Mouse (Mus musculus): ENCODE data around the gene Olfr547. TPM values are rescaled to one million over a fixed set of nuclear protein-coding genes. Genes with fewer than 3 reads are reported as not detected.

The Olfr547 gene
- total and polyA plus RNA-seq, 3 experiments: not detected

- TF ChIP-seq BHLHE40 (IDR thresholded peaks at IDR 0.05; ENCODE audit: low read depth, low read length) (0 out of 2 replicates have a peak, but pooled peaks have one; percentile 7), TCF12 (IDR thresholded peaks at IDR 0.05; ENCODE audit: low read depth, low read length) (0 out of 2 replicates have a peak, but pooled peaks have one; percentile 10), POLR2AphosphoS2 (IDR thresholded peaks at IDR 0.05; ENCODE audit: low read depth, low read length) (no peak), CHD1 (IDR thresholded peaks at IDR 0.05; ENCODE audit: low read depth, low read length) (no peak), SMC3 (IDR thresholded peaks at IDR 0.05; ENCODE audit: low read depth, low read length) (no peak), MAX (IDR thresholded peaks at IDR 0.05; ENCODE audit: low read length) (no peak)
- H3K9ac ChIP-seq (ENCODE audit: insufficient read depth, low read depth): no peak overlapping the region
- DNase-seq (ENCODE audit: extremely low read depth): no peak
- H3K27ac ChIP-seq (ENCODE audit: insufficient read depth, low read depth): no peak overlapping the region
- H3K4me3 ChIP-seq (replicated peaks in 1 of 3; ENCODE audit: low read depth in 2 of 3, low read length in 2 of 3, poor library complexity in 1 of 3): no peak overlapping the region
- no peaks in the 10 kb centered on the region for H3K36me3 ChIP-seq (replicated peaks in 1 of 2; ENCODE audit: control insufficient read depth in 1 of 2, insufficient read depth in 1 of 2, low read length in 1 of 2)
- in situ Hi-C loops (cut with MboI; ENCODE audit: low pct_ligation_motif_present, low pct_unique_long_range_greater_than_20kb, low sequenced_read_pairs) (loop anchor here (25.0 kb wide), 1 partner anchor 246 kb away; the partner anchor contains the start of genes Olfr560, Olfr561 and Olfr78), dilution Hi-C loops (cut with MboI; ENCODE audit: extremely low pct_ligation_motif_present, extremely low pct_unique_long_range_greater_than_20kb, low sequenced_read_pairs) (no loop called here)
- no peak overlapping the region for H3K4me2 ChIP-seq (ENCODE audit: insufficient read depth, low read depth, poor library complexity, severe bottlenecking)
- no peaks in the 10 kb centered on the region for H3K9me3 ChIP-seq (replicated peaks; ENCODE audit: low read length)
- no peaks in the 10 kb centered on the region for H3K79me2 ChIP-seq (replicated peaks; ENCODE audit: control insufficient read depth, extremely low read depth, insufficient read depth, poor library complexity, severe bottlenecking)
- H3K4me1 ChIP-seq (ENCODE audit: control insufficient read depth in 1 of 2, insufficient read depth in 2 of 2): peaks cover 5 to 24% of the 10 kb centered on the region in 2 experiments
- H3K27me3 ChIP-seq (replicated peaks): peaks cover 2% of the 10 kb centered on the region
Observed at GRCm38 (mm10) chr7:102516261-102517050, 18.1 kb upstream of the Olfr547 start.

DNA sequence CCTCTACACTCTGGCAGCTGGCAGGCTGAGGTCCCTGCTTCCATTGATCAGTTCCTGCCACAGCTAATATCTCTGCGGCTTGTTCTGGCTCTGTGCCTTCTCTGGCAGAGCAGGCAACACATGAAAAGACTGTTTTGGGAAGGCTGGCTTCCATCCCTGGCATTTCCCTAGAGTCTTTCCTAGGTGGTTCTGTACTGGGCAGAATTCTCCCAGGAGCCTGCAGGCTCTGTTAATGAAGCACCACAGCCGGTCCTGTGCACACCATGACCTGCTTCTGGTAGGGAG, 17.6 kb upstream of the Olfr547 start:
- Histone ChIP-seq H3K9me3 (replicated peaks; ENCODE audit: low read length) (no peaks in the 10 kb centered on the region), H3K27me3 (replicated peaks) (peaks cover 2% of the 10 kb centered on the region), H3K27ac (ENCODE audit: insufficient read depth, low read depth) (no peak overlapping the region), H3K9ac (ENCODE audit: insufficient read depth, low read depth) (no peak overlapping the region), H3K36me3 (replicated peaks in 1 of 2; ENCODE audit: control insufficient read depth in 1 of 2, insufficient read depth in 1 of 2, low read length in 1 of 2) (no peaks in the 10 kb centered on the region), H3K4me1 (ENCODE audit: control insufficient read depth in 1 of 2, insufficient read depth in 2 of 2) (peaks cover 5 to 24% of the 10 kb centered on the region in 2 experiments), H3K4me2 (ENCODE audit: insufficient read depth, low read depth, poor library complexity, severe bottlenecking) (no peak overlapping the region), H3K4me3 (replicated peaks in 1 of 3; ENCODE audit: low read depth in 2 of 3, low read length in 2 of 3, poor library complexity in 1 of 3) (no peak overlapping the region), H3K79me2 (replicated peaks; ENCODE audit: control insufficient read depth, extremely low read depth, insufficient read depth, poor library complexity, severe bottlenecking) (no peaks in the 10 kb centered on the region)
- in situ Hi-C loops (cut with MboI; ENCODE audit: low pct_ligation_motif_present, low pct_unique_long_range_greater_than_20kb, low sequenced_read_pairs) (loop anchor here (25.0 kb wide), 1 partner anchor 245 kb away; the partner anchor contains the start of genes Olfr560, Olfr561 and Olfr78), dilution Hi-C loops (cut with MboI; ENCODE audit: extremely low pct_ligation_motif_present, extremely low pct_unique_long_range_greater_than_20kb, low sequenced_read_pairs) (no loop called here)
- TF ChIP-seq ETS1 (conservative IDR thresholded peaks at IDR 0.05; ENCODE audit: low read depth, low read length) (no peak), JUN (IDR thresholded peaks at IDR 0.05; ENCODE audit: insufficient read depth, low read depth, low read length) (no peak), JUND (conservative IDR thresholded peaks at IDR 0.05; ENCODE audit: low read depth, low read length) (no peak), NELFE (IDR thresholded peaks at IDR 0.05; ENCODE audit: low read depth, low read length) (no peak), RAD21 (IDR thresholded peaks at IDR 0.05; ENCODE audit: low read depth, low read length) (no peak), GABPA (IDR thresholded peaks at IDR 0.05; ENCODE audit: insufficient replicate concordance, low read depth, low read length) (no peak), MAFK (IDR thresholded peaks at IDR 0.05; ENCODE audit: insufficient replicate concordance, low read length) (no peak), KAT2A (IDR thresholded peaks at IDR 0.05; ENCODE audit: insufficient replicate concordance, low read length) (no peak), POLR2A (IDR thresholded peaks at IDR 0.05; ENCODE audit: low read depth, low read length) (no peak), TBP (conservative IDR thresholded peaks at IDR 0.05; ENCODE audit: low read depth, low read length) (no peak), UBTF (IDR thresholded peaks at IDR 0.05; ENCODE audit: low read depth, low read length) (no peak), BHLHE40 (IDR thresholded peaks at IDR 0.05; ENCODE audit: low read depth, low read length) (no peak), MYC (IDR thresholded peaks at IDR 0.05; ENCODE audit: low read depth, low read length) (no peak), HCFC1 (IDR thresholded peaks at IDR 0.05; ENCODE audit: low read depth, low read length) (no peak), MXI1 (IDR thresholded peaks at IDR 0.05; ENCODE audit: low read depth, low read length) (no peak), SIN3A (IDR thresholded peaks at IDR 0.05; ENCODE audit: low read length) (no peak), PAX5 (IDR thresholded peaks at IDR 0.05; ENCODE audit: low read length) (no peak)
- DNase-seq (ENCODE audit: extremely low read depth): no peak
